Mouse (Mus musculus) lung, embryonic 14.5 days (tissue): ENCODE data around the gene Kidins220. TPM values are rescaled to one million over a fixed set of nuclear protein-coding genes. Genes with fewer than 3 reads are reported as not detected.

Experiments used
- ATAC-seq: fragments of 200-750 bp; cut with Nextera tagmentation; 2 replicates; pipeline ENCODE4 v1.8.0; 2017; ENCODE audit warnings: mild to moderate bottlenecking, moderate TSS enrichment, moderate library complexity; ENCODE audit not compliant: insufficient read depth
- DNase-seq: peaks from one replicate; pipeline ENCODE4 v3.0.0-alpha.2; 2015
- H3K27ac ChIP-seq: fragments of 300-500 bp; sonication (generic); 2 replicates; pipeline ENCODE4 v1.5.1; 2014; ENCODE audit warnings: low read depth, mild to moderate bottlenecking, moderate library complexity
- H3K27me3 ChIP-seq: fragments of 300-500 bp; sonication (generic); 2 replicates; pipeline ENCODE4 v1.6.1; 2014; ENCODE audit warnings: low read length, control low read depth; ENCODE audit not compliant: insufficient read depth
- H3K36me3 ChIP-seq: fragments of 300-500 bp; sonication (generic); 2 replicates; pipeline ENCODE4 v1.6.1; 2014; ENCODE audit warnings: control low read depth; ENCODE audit not compliant: insufficient read depth
- H3K4me1 ChIP-seq: fragments of 300-500 bp; sonication (generic); 2 replicates; pipeline ENCODE4 v1.6.1; 2014; ENCODE audit warnings: antibody characterized with exemption, control low read depth; ENCODE audit not compliant: insufficient read depth
- H3K4me2 ChIP-seq: fragments of 300-500 bp; sonication (generic); 2 replicates; pipeline ENCODE4 v1.6.1; 2014; ENCODE audit warnings: mild to moderate bottlenecking
- H3K4me3 ChIP-seq: fragments of 300-500 bp; sonication (generic); 2 replicates; pipeline ENCODE4 v1.5.1; 2014; ENCODE audit warnings: low read depth, low read length
- H3K9ac ChIP-seq: fragments of 300-500 bp; sonication (generic); 2 replicates; pipeline ENCODE4 v1.6.1; 2014
- H3K9me3 ChIP-seq: fragments of 300-500 bp; sonication (generic); 2 replicates; pipeline ENCODE4 v1.6.1; 2016; ENCODE audit warnings: low read depth, low read length, control low read depth
- CTCF ChIP-seq: IDR thresholded peaks from 2 replicates; pipeline ENCODE4 v1.5.1; 2016; ENCODE audit warnings: antibody characterized with exemption, low read depth
- WGBS: fragments of 180-500 bp; shearing (Covaris S2); extraction: QIAGEN DNeasy Blood & Tissue Kit; methylation state at CpG from one replicate; pipeline ENCODE4 v1.1.7; 2014; 5-methylcytosine and 5-hydroxymethylcytosine counted together
- polyA plus RNA-seq: library from polyadenylated mRNA; unstranded; fragments of >200 nt; fragmentation: Nextera tagmentation; extraction: Ambion mirVana; gene quantifications from 2 replicates; pipeline ENCODE4 v1.2.1, GENCODE M21; 2014

The Kidins220 gene
- polyA plus RNA-seq, 1 experiment from 2014 or later = 25.7 TPM

DNA sequence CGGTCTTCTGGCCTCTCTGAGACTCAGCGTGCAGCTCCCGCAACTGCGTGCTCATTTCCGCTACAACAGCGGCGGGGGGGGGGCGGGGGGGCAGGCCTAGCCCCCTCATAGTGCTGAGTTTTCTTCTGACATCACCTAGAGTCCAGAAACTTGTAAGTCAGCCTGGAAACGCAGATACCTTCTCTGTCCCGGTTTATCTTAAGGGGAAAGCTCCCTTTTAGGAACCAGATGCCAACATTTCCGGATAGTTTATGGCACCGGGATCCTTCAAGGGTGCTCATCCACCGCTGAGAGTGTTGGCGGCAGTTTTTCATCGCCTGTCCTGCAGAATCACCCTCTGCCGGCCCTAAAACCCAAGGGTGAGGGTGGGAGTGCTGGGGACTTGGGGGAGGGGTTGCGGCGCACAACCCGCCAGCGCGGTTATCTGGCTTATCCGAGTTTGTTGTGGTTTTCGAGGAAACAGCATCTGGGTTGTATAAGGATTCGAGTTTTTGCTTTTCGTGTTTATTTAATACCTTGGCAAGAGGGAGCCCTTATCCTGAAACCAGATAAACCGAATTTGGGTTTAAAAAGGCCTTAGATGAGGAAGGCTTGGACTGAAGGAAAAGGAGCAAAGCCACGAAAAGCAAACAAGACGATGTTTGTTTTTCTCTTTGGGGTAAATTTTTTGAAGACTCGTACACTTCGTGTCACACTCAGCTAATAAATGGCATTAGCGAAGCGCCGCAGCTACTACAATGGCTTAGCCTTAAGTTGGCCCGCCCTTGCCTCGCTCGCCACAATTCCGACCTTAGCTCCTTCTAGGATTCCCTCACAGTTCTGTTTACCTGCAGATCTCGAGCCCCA lies 125.1 kb downstream of the Kidins220 start:
- H3K27ac ChIP-seq = peak overlapping the region; percentile 99
- peaks cover 12% of the 10 kb centered on the region; the same call in 1 of the 2 replicates for H3K4me1 ChIP-seq
- no peaks in the 10 kb centered on the region for H3K27me3 ChIP-seq
- ATAC-seq = peak; percentile 1; the same call in 1 of the 2 replicates
- no peaks in the 10 kb centered on the region for H3K9me3 ChIP-seq
- TF ChIP-seq CTCF = no peak
- under 1% methylated on average over 38 of the region's 38 CpGs for WGBS
- H3K36me3 ChIP-seq = no peaks in the 10 kb centered on the region
- peak overlapping the region; percentile 69 for H3K4me2 ChIP-seq
- peak overlapping the region; percentile 75 for H3K9ac ChIP-seq
- peak; percentile 88 for DNase-seq
- peak overlapping the region; percentile 76 for H3K4me3 ChIP-seq

DNA sequence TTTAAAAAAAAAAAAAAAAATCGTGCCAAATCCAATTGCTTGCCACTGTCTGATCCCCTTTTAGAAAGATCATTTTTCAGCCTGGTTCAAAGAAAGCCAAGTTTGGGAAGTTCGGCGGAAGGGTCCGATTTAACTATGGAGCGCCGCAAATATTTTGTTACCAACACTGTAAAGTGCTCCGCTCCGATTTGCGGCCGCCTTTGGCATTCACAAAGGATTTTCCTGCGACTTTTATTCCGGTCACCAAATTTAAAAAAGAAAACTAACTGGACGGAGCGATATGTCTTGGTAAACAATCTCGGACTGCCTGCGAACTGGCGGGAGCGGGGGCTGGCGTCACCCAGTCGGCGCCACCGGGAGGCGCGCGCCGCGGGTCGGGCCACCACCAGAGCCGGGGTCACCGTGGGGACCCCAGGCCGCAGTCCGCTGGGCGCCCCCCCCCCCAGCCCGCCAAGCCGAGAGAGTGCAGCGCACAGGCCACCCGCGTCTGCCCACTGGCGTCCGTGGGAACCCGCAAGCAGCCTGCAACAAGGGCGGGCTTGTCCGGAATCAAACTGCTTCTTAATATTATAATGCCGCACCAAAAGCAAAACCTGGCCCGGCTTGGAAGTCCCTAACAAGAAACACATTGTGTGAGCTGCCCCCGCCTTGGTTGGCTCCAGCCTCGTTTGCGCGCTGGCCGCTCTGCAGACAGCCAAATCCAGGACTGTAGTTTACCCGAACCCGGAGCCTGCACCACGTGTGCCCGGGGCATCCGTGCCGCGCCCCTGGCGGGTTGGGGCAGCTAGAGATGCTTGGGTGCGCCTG lies 125.9 kb downstream of the Kidins220 start:
- H3K36me3 ChIP-seq = no peaks in the 10 kb centered on the region
- peak overlapping the region; percentile 99 for H3K27ac ChIP-seq
- TF ChIP-seq CTCF = peak; percentile 22; the same call in 1 of the 2 replicates
- peaks cover 12% of the 10 kb centered on the region; the same call in 1 of the 2 replicates for H3K4me1 ChIP-seq
- ATAC-seq (no peak), DNase-seq (peak; percentile 81)
- peak overlapping the region; percentile 69 for H3K4me2 ChIP-seq
- H3K9ac ChIP-seq = peak overlapping the region; percentile 75
- H3K9me3 ChIP-seq = no peaks in the 10 kb centered on the region
- peak overlapping the region; percentile 76 for H3K4me3 ChIP-seq
- no peaks in the 10 kb centered on the region for H3K27me3 ChIP-seq
- WGBS = under 1% methylated on average over 58 of the region's 59 CpGs

DNA sequence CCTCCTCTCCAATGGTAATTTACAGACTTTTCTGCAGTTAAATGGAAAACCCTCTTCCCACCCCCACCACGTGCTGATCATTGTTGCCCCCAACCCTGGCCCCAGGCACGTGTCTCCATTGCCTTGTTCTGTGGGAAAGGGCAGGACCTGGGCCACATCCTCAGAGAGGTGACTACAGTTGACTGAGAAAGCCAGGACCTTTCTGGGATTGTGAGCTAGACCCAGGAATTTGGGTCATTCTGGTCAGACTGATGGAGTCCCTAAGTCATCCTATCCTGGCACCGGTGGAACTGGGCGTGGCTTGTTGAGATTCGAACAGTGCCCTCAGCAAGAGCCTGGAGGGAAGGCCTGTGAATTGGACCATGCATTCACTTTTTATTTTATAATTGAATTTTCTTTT lies 126.7 kb downstream of the Kidins220 start:
- TF ChIP-seq CTCF = no peak
- ATAC-seq (no peak), DNase-seq (peak; percentile 49)
- H3K4me1 ChIP-seq = peaks cover 12% of the 10 kb centered on the region; the same call in 1 of the 2 replicates
- 20% methylated on average over 5 of the region's 5 CpGs for WGBS
- H3K9ac ChIP-seq = no peak overlapping the region
- H3K27me3 ChIP-seq = no peaks in the 10 kb centered on the region
- H3K9me3 ChIP-seq = no peaks in the 10 kb centered on the region
- peak overlapping the region; percentile 99 for H3K27ac ChIP-seq
- no peaks in the 10 kb centered on the region for H3K36me3 ChIP-seq
- H3K4me3 ChIP-seq = peak overlapping the region; percentile 76
- peak overlapping the region; percentile 69 for H3K4me2 ChIP-seq

DNA sequence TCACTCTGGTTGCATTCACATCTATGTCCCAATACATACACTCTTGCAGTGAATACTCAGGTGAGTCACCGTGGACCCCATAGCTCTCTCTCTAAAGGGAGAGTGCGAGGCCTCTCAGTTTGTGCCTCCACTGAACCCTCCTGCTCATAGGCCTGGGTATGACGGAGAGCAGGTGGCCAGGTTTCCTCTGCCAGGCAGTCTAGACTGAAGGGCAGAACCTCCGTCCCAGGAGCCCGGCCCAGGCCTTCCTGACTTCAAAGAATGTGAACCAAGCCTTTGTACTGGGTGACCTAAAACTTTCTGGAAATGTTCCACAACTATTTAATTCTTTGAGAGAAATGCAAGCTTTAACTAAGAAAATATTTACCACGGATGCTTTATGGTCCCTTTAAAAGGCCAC lies 129.2 kb downstream of the Kidins220 start:
- H3K4me1 ChIP-seq = peaks cover 4% of the 10 kb centered on the region; the same call in 1 of the 2 replicates
- no peak for ATAC-seq
- TF ChIP-seq CTCF = no peak
- H3K9ac ChIP-seq = no peak overlapping the region
- H3K27me3 ChIP-seq = no peaks in the 10 kb centered on the region
- DNase-seq = no peak
- no peak overlapping the region for H3K4me3 ChIP-seq
- H3K27ac ChIP-seq = no peak overlapping the region
- H3K36me3 ChIP-seq = no peaks in the 10 kb centered on the region
- 64% methylated on average over 6 of the region's 6 CpGs for WGBS
- H3K4me2 ChIP-seq = no peak overlapping the region
- H3K9me3 ChIP-seq = no peaks in the 10 kb centered on the region

DNA sequence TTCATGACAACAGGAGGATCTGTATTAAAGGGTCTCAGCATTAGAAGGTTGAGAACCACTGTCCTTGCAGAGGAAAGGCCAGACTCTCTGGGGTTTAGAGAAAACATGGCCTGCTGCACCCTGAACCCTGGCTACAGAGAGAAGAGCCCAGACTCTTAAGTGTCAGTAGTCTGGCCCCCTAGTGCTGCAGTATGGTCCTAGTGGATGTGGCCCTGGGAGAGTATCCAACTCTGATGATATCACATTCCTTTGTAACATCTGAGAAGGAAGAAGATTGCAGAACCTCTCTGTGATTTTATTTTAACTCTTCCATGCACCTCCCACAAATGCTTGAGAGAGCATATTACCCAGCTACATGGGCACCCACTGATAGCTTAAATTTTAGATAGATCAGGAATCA lies 129.8 kb downstream of the Kidins220 start:
- no peak overlapping the region for H3K4me2 ChIP-seq
- H3K9ac ChIP-seq = no peak overlapping the region
- no peaks in the 10 kb centered on the region for H3K9me3 ChIP-seq
- no peak overlapping the region for H3K4me3 ChIP-seq
- no peak overlapping the region for H3K27ac ChIP-seq
- no peaks in the 10 kb centered on the region for H3K27me3 ChIP-seq
- no peak for ATAC-seq
- peaks cover 4% of the 10 kb centered on the region; the same call in 1 of the 2 replicates for H3K4me1 ChIP-seq
- DNase-seq = peak; percentile 55
- no peaks in the 10 kb centered on the region for H3K36me3 ChIP-seq
- TF ChIP-seq CTCF = no peak

DNA sequence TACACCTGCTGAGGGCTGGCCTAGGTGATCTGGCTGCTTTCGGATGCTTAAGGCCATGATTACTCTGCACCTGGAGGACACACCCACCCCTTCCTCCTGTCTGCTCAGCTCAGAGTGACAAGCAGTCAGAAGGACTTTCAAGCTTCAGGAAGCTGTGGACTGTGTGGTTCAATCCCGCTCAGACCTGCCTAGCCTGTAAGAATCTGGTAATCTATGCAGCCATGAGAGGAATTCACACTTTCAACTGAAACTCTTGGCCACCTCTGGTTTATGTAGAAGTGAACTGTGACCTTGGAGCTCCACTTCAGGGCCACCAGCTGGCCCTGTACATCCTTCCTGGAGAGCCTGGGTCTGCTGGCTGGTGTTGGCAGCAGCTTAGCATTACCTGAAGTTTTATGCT lies 134.1 kb downstream of the Kidins220 start:
- Histone ChIP-seq H3K9me3 (no peaks in the 10 kb centered on the region), H3K9ac (no peak overlapping the region), H3K4me1 (no peaks in the 10 kb centered on the region), H3K36me3 (no peaks in the 10 kb centered on the region), H3K27ac (no peak overlapping the region), H3K4me3 (no peak overlapping the region), H3K27me3 (no peaks in the 10 kb centered on the region), H3K4me2 (no peak overlapping the region)
- DNase-seq (no peak), ATAC-seq (peak; percentile 29; the same call in 1 of the 2 replicates)
- 73% methylated on average over 2 of the region's 2 CpGs for WGBS
- no peak for TF ChIP-seq CTCF
